Mouse (Mus musculus) cerebellum, adult 2 months (tissue): Measurements from ENCODE around the gene 1700018B08Rik.

Experiments
- CTCF ChIP-seq: fragments of 200-500 bp; IDR thresholded peaks from 2 replicates; pipeline ENCODE4 v1.5.1; 2011; ENCODE audit warnings: low read depth, mild to moderate bottlenecking, control low read depth, low read length, moderate library complexity, borderline replicate concordance; ENCODE audit not compliant: insufficient read depth
- POLR2A ChIP-seq: fragments of 200-500 bp; IDR thresholded peaks from 2 replicates; pipeline ENCODE4 v1.6.1; 2011; ENCODE audit warnings: low read length, control low read depth, borderline replicate concordance; ENCODE audit not compliant: insufficient read depth

DNA sequence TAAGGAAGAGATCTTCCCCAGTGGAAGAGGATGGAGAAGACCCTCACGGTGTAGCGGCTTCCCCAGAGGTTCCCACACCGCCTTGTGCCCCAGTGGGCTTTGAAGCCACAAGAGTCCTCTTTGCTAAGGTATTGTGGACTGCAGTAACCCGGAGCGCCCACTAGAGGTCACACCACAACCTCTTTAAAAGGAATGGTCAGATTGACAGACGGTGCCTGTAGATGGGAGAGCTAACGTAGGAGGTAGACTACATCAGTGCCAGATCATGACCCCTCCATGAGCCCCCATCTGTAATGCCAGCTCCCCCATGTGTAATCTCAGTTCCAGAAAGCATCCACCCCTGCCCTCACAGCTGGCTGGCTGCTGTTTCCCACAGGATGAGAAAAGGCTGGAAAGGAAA is 3.0 kb upstream of the 1700018B08Rik start:
- TF ChIP-seq CTCF (peak; percentile 89), POLR2A (no peak)
